Mouse (Mus musculus): ENCODE measurements around the gene Mat2a. TPM values are rescaled to one million over a fixed set of nuclear protein-coding genes. Genes with fewer than 3 reads are reported as not detected.
A peak's percentile ranks its signal among the peaks of the same experiment; 100 is the strongest.

Gene Mat2a
- total RNA-seq (2012; rRNA removed) = 407 and 469 TPM in 2 replicates

DNA sequence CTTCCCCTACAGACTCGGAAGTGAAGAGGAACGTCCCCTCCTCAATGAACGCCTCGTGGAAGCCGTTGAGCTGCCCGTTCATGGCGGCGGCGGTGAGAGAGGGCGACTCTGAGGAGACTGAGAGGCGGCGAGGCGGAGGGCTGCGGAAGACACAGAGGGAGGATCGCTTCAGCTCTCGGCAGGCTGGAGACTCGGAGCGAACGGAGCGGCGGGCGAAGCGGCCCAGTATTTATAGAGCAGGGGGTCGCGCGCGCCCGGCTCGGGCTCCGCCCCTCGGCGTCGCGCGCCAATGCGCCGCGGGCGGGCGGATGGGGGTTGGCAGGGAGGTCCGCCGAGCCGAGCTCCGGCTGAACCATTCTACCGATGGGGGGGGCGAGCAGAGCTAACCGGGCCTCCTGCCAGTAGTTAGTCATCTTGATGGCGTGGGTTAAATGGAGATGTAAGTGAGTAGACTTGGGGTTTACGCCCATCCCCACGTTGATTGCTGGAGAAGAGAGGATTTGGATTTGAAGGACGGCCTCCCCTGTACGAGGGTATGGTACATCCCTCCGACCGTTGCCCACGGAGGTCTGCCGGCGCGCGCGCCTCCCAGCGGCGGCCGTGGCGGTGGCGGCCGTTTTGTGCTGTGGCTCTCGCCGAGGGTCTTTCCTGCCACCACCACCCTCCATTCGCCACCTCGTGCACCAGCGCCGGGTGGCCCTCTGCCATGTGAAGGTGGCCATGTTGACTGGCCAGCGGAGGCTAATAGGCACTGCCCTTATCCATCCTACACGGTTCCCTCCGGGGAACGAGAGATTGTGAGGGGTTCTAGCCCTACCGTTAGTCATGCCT, at the start of gene Mat2a:
Mat2a (minus strand) TSS at position 204 of the 831 bp plus-strand sequence.
- TF ChIP-seq HCFC1 (IDR thresholded peaks at IDR 0.05; ENCODE audit: borderline replicate concordance, insufficient read depth, low read length) = no peak
- TF ChIP-seq ZC3H11A (IDR thresholded peaks at IDR 0.05; ENCODE audit: borderline replicate concordance, low read depth, low read length) = no peak
- TF ChIP-seq MAFK (IDR thresholded peaks at IDR 0.05; ENCODE audit: insufficient read depth, low read depth, low read length) = no peak
- no peak for TF ChIP-seq CHD2 (IDR thresholded peaks at IDR 0.05; ENCODE audit: low read depth, low read length)

DNA sequence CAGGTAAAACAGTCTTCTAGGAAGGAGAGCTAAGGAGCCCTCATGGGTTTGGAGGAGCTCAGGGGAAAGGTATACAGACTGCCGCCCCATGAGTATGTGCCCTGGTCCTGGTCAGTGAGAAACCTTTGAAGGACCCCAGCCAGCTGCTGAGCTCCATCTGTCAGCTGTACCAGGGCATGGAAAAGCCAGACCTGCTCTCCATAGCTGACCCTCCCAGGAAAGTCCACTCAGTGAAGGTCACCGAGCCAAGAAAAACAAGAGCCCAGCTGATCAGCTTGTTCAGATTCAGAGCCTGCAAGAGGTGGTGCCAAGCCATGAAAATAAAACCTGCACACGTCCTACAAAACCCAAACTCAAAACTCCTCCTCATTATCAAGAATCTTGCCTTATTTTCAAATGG, 49.5 kb upstream of the Mat2a start:
- Histone ChIP-seq H3K36me3 (ENCODE audit: control insufficient read depth, insufficient read depth, low read length, poor library complexity, severe bottlenecking) (no peaks in the 10 kb centered on the region), H3K4me1 (ENCODE audit: control insufficient read depth in 2 of 2, insufficient read depth in 2 of 2, low read length in 2 of 2, poor library complexity in 1 of 2) (peaks cover 2 to 3% of the 10 kb centered on the region in 2 experiments; a peak in 1 of 4 replicates), H3K9me3 (ENCODE audit: control insufficient read depth, insufficient read depth, low read depth, low read length) (no peaks in the 10 kb centered on the region), H3K4me3 (ENCODE audit: insufficient read depth in 1 of 2, low read depth in 1 of 2, low read length in 2 of 2, poor library complexity in 1 of 2, severe bottlenecking in 1 of 2) (no peak overlapping the region), H3K9ac (ENCODE audit: insufficient read depth, low read depth, low read length, poor library complexity, severe bottlenecking) (no peak overlapping the region), H3K27ac (ENCODE audit: insufficient read depth, low read depth, low read length, poor library complexity, severe bottlenecking) (no peak overlapping the region)
- TF ChIP-seq CHD2 (IDR thresholded peaks at IDR 0.05; ENCODE audit: low read depth, low read length) (no peak), MAFK (IDR thresholded peaks at IDR 0.05; ENCODE audit: insufficient read depth, low read depth, low read length) (no peak), ZC3H11A (IDR thresholded peaks at IDR 0.05; ENCODE audit: borderline replicate concordance, low read depth, low read length) (no peak), ZNF384 (IDR thresholded peaks at IDR 0.05; ENCODE audit: low read depth, low read length) (no peak), HCFC1 (IDR thresholded peaks at IDR 0.05; ENCODE audit: borderline replicate concordance, insufficient read depth, low read length) (no peak)
- no peak for DNase-seq (ENCODE audit: low read depth, low spot score)
- in situ Hi-C loops (cut with MboI; ENCODE audit: low sequenced_read_pairs in 2 of 2, unreplicated experiment in 2 of 2) = no loop called here

More for the DNA sequence above, at the start of gene Mat2a:
- DNase-seq (ENCODE audit: low read depth, low spot score) = peak; percentile 72
- H3K36me3 ChIP-seq (ENCODE audit: control insufficient read depth, insufficient read depth, low read length, poor library complexity, severe bottlenecking) = peaks cover 19% of the 10 kb centered on the region
- in situ Hi-C loops (cut with MboI; ENCODE audit: low sequenced_read_pairs in 2 of 2, unreplicated experiment in 2 of 2) = no loop called here
- no peaks in the 10 kb centered on the region for H3K9me3 ChIP-seq (ENCODE audit: control insufficient read depth, insufficient read depth, low read depth, low read length)
- H3K4me1 ChIP-seq (ENCODE audit: control insufficient read depth in 2 of 2, insufficient read depth in 2 of 2, low read length in 2 of 2, poor library complexity in 1 of 2) = peaks cover 0 to 2% of the 10 kb centered on the region in 2 experiments; a peak in 1 of 4 replicates
- peak within 1 kb of the TSS; percentile 92 for H3K27ac ChIP-seq (ENCODE audit: insufficient read depth, low read depth, low read length, poor library complexity, severe bottlenecking)
- H3K9ac ChIP-seq (ENCODE audit: insufficient read depth, low read depth, low read length, poor library complexity, severe bottlenecking) = peak within 1 kb of the TSS; percentile 99
- peak within 1 kb of the TSS; percentile 86 to 97 for H3K4me3 ChIP-seq (ENCODE audit: insufficient read depth in 1 of 2, low read depth in 1 of 2, low read length in 2 of 2, poor library complexity in 1 of 2, severe bottlenecking in 1 of 2)

DNA sequence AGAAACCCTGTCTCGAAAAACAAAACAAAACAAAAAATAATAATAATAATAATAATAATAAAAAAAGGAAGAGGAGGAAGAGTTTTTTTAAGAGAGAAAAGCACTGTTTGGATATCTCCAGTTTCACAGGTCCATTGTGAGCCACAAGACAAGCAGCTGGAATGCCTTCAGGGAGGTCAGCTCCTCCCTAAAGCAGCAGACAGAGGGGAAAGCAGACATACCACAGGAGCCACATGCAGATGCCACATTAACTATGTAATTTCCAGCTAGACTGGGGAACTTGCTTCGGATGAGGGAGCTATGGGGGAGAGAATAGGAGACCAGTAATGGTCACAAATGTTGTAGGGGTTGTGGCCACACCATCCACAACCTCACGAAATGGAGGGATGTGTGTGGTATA, 47.9 kb upstream of the Mat2a start:
- no peaks in the 10 kb centered on the region for H3K4me1 ChIP-seq (ENCODE audit: control insufficient read depth in 2 of 2, insufficient read depth in 2 of 2, low read length in 2 of 2, poor library complexity in 1 of 2)
- no peak overlapping the region for H3K9ac ChIP-seq (ENCODE audit: insufficient read depth, low read depth, low read length, poor library complexity, severe bottlenecking)
- TF ChIP-seq ZC3H11A (IDR thresholded peaks at IDR 0.05; ENCODE audit: borderline replicate concordance, low read depth, low read length) (no peak), ZNF384 (IDR thresholded peaks at IDR 0.05; ENCODE audit: low read depth, low read length) (no peak), CHD2 (IDR thresholded peaks at IDR 0.05; ENCODE audit: low read depth, low read length) (no peak)
- H3K4me3 ChIP-seq (ENCODE audit: insufficient read depth in 1 of 2, low read depth in 1 of 2, low read length in 2 of 2, poor library complexity in 1 of 2, severe bottlenecking in 1 of 2) = no peak overlapping the region
- H3K36me3 ChIP-seq (ENCODE audit: control insufficient read depth, insufficient read depth, low read length, poor library complexity, severe bottlenecking) = no peaks in the 10 kb centered on the region
- no peaks in the 10 kb centered on the region for H3K9me3 ChIP-seq (ENCODE audit: control insufficient read depth, insufficient read depth, low read depth, low read length)
- in situ Hi-C loops (cut with MboI; ENCODE audit: low sequenced_read_pairs in 2 of 2, unreplicated experiment in 2 of 2) = no loop called here
- DNase-seq (ENCODE audit: low read depth, low spot score) = no peak
- H3K27ac ChIP-seq (ENCODE audit: insufficient read depth, low read depth, low read length, poor library complexity, severe bottlenecking) = no peak overlapping the region

GRCm38 (mm10) chr6:72486307-72486706, 46.9 kb upstream of the Mat2a start:
- in situ Hi-C loops (cut with MboI; ENCODE audit: low sequenced_read_pairs in 2 of 2, unreplicated experiment in 2 of 2) = no loop called here
- DNase-seq (ENCODE audit: low read depth, low spot score) = no peak
- no peaks in the 10 kb centered on the region for H3K36me3 ChIP-seq (ENCODE audit: control insufficient read depth, insufficient read depth, low read length, poor library complexity, severe bottlenecking)
- H3K4me3 ChIP-seq (ENCODE audit: insufficient read depth in 1 of 2, low read depth in 1 of 2, low read length in 2 of 2, poor library complexity in 1 of 2, severe bottlenecking in 1 of 2) = no peak overlapping the region
- H3K4me1 ChIP-seq (ENCODE audit: control insufficient read depth in 2 of 2, insufficient read depth in 2 of 2, low read length in 2 of 2, poor library complexity in 1 of 2) = no peaks in the 10 kb centered on the region
- no peaks in the 10 kb centered on the region for H3K9me3 ChIP-seq (ENCODE audit: control insufficient read depth, insufficient read depth, low read depth, low read length)
- H3K27ac ChIP-seq (ENCODE audit: insufficient read depth, low read depth, low read length, poor library complexity, severe bottlenecking) = no peak overlapping the region
- H3K9ac ChIP-seq (ENCODE audit: insufficient read depth, low read depth, low read length, poor library complexity, severe bottlenecking) = no peak overlapping the region
- TF ChIP-seq MAFK (IDR thresholded peaks at IDR 0.05; ENCODE audit: insufficient read depth, low read depth, low read length) (no peak), HCFC1 (IDR thresholded peaks at IDR 0.05; ENCODE audit: borderline replicate concordance, insufficient read depth, low read length) (no peak), ZC3H11A (IDR thresholded peaks at IDR 0.05; ENCODE audit: borderline replicate concordance, low read depth, low read length) (no peak), CHD2 (IDR thresholded peaks at IDR 0.05; ENCODE audit: low read depth, low read length) (no peak), ZNF384 (IDR thresholded peaks at IDR 0.05; ENCODE audit: low read depth, low read length) (no peak)
